Mouse (Mus musculus) liver, embryonic 13.5 days (tissue): ENCODE data around the gene Krtap28-10. TPM values are rescaled to one million over a fixed set of nuclear protein-coding genes. Genes with fewer than 3 reads are reported as not detected.

Experiments used
- ATAC-seq: fragments of 200-750 bp; cut with Nextera tagmentation; 2 replicates; pipeline ENCODE4 v1.8.0; 2017; ENCODE audit warnings: low read depth, mild to moderate bottlenecking, moderate number of reproducible peaks, moderate library complexity
- DNase-seq: peaks from one replicate; pipeline ENCODE4 v3.0.0; 2022
- H3K27ac ChIP-seq: fragments of 300-500 bp; sonication (generic); 2 replicates; pipeline ENCODE4 v1.5.1; 2015; ENCODE audit warnings: moderate library complexity, mild to moderate bottlenecking, inconsistent platforms
- H3K27me3 ChIP-seq: fragments of 300-500 bp; sonication (generic); 2 replicates; pipeline ENCODE4 v1.6.1; 2015; ENCODE audit warnings: mild to moderate bottlenecking, inconsistent platforms
- H3K36me3 ChIP-seq: fragments of 300-500 bp; sonication (generic); 2 replicates; pipeline ENCODE4 v1.6.1; 2015; ENCODE audit warnings: mild to moderate bottlenecking, inconsistent platforms
- H3K4me1 ChIP-seq: fragments of 300-500 bp; sonication (generic); replicated peaks from 2 replicates; pipeline ENCODE4 v1.6.1; 2015; ENCODE audit warnings: inconsistent platforms
- H3K4me2 ChIP-seq: fragments of 300-500 bp; sonication (generic); 2 replicates; pipeline ENCODE4 v1.6.1; 2015; ENCODE audit warnings: inconsistent platforms, mild to moderate bottlenecking, moderate library complexity
- H3K4me3 ChIP-seq: fragments of 300-500 bp; sonication (generic); replicated peaks from 2 replicates; pipeline ENCODE4 v1.5.1; 2015; ENCODE audit warnings: mild to moderate bottlenecking, inconsistent platforms
- H3K9ac ChIP-seq: fragments of 300-500 bp; sonication (generic); 2 replicates; pipeline ENCODE4 v1.6.1; 2015; ENCODE audit warnings: mild to moderate bottlenecking, inconsistent platforms
- H3K9me3 ChIP-seq: fragments of 300-500 bp; sonication (generic); replicated peaks from 2 replicates; pipeline ENCODE4 v1.6.1; 2016; ENCODE audit warnings: inconsistent platforms
- WGBS: fragments of 180-500 bp; shearing (Covaris S2); methylation state at CpG from one replicate; pipeline ENCODE4 v1.1.7; 2015; ENCODE audit not compliant: insufficient replicate concordance; 5-methylcytosine and 5-hydroxymethylcytosine counted together
- polyA plus RNA-seq: library from polyadenylated mRNA; unstranded; fragments of >200 nt; fragmentation: Nextera tagmentation; extraction: Ambion mirVana; gene quantifications from 2 replicates; pipeline ENCODE4 v1.2.1, GENCODE M21; 2015

Krtap28-10 gene
- not detected in 2 replicates for polyA plus RNA-seq

DNA sequence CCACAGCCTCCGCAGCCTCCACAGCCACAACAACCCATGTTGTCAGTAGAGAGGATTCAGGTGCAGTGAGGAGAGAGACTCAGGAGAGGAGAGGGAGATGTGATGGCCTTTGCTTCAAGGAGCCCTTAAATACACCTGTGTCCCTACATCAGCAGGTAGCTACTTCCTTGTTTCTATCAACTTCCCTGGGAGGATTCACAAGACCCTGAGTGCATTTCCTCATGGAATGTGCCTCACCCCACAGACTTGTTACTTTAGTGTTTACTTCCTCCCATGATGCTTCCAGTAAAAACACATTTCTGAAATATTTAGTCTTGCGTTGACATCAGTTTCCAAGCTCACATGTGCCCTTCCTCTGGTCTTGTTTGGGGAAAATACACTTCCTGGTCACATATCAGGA is at the start of gene Krtap28-10:
Krtap28-10 (minus strand) TSS at position 101 of the 400 bp plus-strand sequence.
- Histone ChIP-seq H3K9me3 (no peaks in the 10 kb centered on the region), H3K4me2 (no peak within 1 kb of the TSS), H3K4me3 (no peak within 1 kb of the TSS), H3K27me3 (no peaks in the 10 kb centered on the region), H3K27ac (no peak within 1 kb of the TSS), H3K9ac (no peak within 1 kb of the TSS), H3K4me1 (no peaks in the 10 kb centered on the region), H3K36me3 (no peaks in the 10 kb centered on the region)
- 58% methylated on average over 2 of the region's 2 CpGs for WGBS
- ATAC-seq: no peak
- DNase-seq: no peak

DNA sequence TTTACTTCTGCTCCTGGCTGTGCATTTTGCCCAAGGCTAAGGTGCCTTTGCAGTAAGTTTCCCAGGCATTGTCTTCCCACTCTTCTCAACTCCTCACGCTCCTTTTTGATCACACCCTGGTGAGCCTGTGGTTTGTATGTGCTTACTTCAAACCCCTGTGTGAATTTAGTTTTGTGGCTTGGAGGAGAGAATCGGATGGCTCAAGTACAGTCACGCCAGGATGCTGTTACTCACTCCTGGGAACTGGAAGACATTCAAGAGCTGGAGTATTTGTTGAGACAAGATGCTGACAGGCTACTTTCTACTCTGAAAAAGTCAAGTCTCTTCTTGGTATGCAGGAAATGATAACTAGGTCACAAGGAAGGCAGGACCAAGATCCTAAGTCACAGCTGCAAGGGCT is 49.0 kb upstream of the Krtap28-10 start:
- Histone ChIP-seq H3K4me1 (no peaks in the 10 kb centered on the region), H3K36me3 (no peaks in the 10 kb centered on the region), H3K4me3 (no peak overlapping the region), H3K27me3 (no peaks in the 10 kb centered on the region), H3K9ac (no peak overlapping the region), H3K4me2 (no peak overlapping the region), H3K27ac (no peak overlapping the region), H3K9me3 (no peaks in the 10 kb centered on the region)
- WGBS: 47% methylated on average over 3 of the region's 3 CpGs
- no peak for DNase-seq
- ATAC-seq: no peak

DNA sequence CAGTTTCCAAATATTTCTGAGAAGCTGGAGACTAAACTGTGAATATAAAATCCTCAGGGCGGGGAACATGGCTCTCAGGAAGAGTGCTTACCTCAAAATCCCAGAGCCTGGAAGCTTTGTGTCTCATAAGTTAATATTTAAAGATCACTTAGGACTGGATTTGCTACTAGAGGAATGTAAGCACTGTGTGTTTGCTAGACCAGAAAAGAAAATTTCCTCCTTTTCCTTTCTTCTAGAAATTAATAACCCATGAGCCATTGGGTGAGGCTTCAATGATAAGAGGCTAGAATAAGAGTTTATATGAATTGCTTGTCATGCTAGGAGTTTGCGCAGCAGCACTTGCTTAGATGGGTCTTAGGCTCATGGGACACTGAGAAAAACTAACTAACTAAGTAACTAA is 42.5 kb upstream of the Krtap28-10 start:
- no peak overlapping the region for H3K4me2 ChIP-seq
- DNase-seq (no peak), ATAC-seq (no peak)
- H3K9me3 ChIP-seq: no peaks in the 10 kb centered on the region
- 59% methylated on average over 2 of the region's 2 CpGs for WGBS
- no peaks in the 10 kb centered on the region for H3K4me1 ChIP-seq
- no peaks in the 10 kb centered on the region for H3K27me3 ChIP-seq
- no peak overlapping the region for H3K9ac ChIP-seq
- no peak overlapping the region for H3K4me3 ChIP-seq
- H3K27ac ChIP-seq: no peak overlapping the region
- H3K36me3 ChIP-seq: no peaks in the 10 kb centered on the region

DNA sequence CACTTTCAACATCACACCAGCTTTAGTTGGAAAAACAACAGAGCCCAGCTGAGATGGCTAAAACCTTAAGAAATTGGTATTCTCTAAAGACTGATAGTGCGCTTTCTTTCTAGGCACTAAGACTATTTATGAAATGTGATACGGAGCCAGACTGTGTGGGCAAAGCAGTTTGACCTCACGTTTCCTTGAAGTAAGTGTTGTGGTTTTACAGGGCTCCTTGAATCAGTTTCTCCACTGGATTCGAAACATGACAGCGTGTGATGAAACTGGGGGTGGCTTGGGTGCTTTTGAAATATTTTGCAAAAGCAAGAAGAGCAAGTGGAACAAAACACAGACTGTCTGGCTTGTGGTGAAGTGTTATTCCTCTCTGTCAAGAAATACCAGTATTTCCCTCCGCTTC is 34.7 kb upstream of the Krtap28-10 start:
- 40% methylated on average over 6 of the region's 6 CpGs for WGBS
- DNase-seq (no peak), ATAC-seq (no peak)
- no peaks in the 10 kb centered on the region for H3K36me3 ChIP-seq
- H3K27me3 ChIP-seq: no peaks in the 10 kb centered on the region
- H3K4me1 ChIP-seq: no peaks in the 10 kb centered on the region
- H3K27ac ChIP-seq: no peak overlapping the region
- H3K4me3 ChIP-seq: no peak overlapping the region
- no peaks in the 10 kb centered on the region for H3K9me3 ChIP-seq
- H3K4me2 ChIP-seq: no peak overlapping the region
- no peak overlapping the region for H3K9ac ChIP-seq

DNA sequence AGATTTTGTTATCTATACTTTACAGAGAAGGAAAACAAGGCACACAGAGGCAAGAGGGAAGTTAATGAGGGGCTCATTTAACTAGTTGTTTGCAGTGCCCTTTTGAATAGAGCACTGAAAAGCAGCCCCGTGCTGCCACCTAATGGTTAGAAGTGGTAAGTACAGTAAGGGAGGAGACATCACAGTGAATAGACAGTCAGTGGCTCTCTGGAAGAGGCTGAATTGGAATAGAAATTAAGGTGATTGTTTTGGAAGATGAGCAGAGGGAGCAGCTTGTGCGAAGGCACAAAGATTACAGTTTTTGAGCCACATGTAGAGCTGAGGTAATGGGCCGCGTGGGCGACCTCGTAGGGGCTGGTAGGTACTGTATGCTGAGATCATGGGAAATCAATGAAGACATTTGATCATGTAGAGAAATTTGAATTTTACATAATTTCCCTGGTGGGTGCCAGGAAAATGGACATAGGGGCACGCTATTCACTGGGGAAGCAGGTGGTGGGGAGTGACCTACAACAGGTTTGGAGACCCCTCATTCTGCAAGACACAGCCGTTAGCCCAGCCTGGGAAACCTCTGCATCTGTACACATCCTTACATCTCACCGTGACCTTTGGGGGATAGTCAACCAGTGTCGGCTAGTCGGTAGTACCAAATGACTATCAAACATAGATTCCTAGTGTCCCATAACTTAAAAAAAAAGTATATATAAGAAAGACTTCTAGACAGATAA is 34.1 kb upstream of the Krtap28-10 start:
- 46% methylated on average over 11 of the region's 11 CpGs for WGBS
- Histone ChIP-seq H3K4me2 (no peak overlapping the region), H3K9me3 (no peaks in the 10 kb centered on the region), H3K27ac (no peak overlapping the region), H3K4me3 (no peak overlapping the region), H3K9ac (no peak overlapping the region), H3K36me3 (no peaks in the 10 kb centered on the region), H3K4me1 (no peaks in the 10 kb centered on the region), H3K27me3 (no peaks in the 10 kb centered on the region)
- ATAC-seq: no peak
- DNase-seq: peak; percentile 8

DNA sequence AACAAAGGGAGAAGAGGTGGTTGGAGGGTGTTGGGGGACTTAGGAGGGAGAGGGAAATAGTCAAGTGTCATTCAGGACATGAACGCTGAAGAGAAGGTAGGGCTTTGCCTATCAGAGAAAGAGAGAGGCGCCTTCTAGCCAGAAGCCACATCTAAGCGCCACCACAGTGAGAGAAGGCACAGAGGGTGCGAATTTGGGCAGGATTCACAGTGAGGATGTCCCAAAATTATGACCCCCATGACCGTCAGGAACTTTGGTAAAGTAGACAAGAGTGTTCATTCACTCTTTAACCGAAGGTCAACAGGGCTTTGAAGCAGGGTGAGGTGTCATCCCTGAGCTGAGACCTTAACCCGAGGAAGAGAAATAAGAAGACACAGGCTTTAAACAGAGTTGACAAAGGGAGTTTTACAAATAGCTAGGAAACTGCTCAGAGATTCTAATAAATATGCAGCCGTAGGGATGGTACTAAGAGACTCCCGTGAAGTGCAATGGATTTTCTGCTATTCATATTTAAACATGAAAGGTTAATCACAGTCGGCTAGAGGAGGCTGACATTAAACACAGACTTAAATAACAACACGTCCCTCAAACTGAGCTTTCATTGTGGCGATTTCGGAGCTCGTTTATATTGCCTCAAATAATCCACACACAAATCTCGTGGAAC is 33.4 kb upstream of the Krtap28-10 start:
- no peaks in the 10 kb centered on the region for H3K27me3 ChIP-seq
- H3K4me1 ChIP-seq: no peaks in the 10 kb centered on the region
- H3K27ac ChIP-seq: no peak overlapping the region
- no peaks in the 10 kb centered on the region for H3K36me3 ChIP-seq
- 32% methylated on average over 15 of the region's 15 CpGs for WGBS
- ATAC-seq (no peak), DNase-seq (no peak)
- H3K4me3 ChIP-seq: no peak overlapping the region
- H3K9ac ChIP-seq: no peak overlapping the region
- H3K9me3 ChIP-seq: no peaks in the 10 kb centered on the region
- H3K4me2 ChIP-seq: no peak overlapping the region

DNA sequence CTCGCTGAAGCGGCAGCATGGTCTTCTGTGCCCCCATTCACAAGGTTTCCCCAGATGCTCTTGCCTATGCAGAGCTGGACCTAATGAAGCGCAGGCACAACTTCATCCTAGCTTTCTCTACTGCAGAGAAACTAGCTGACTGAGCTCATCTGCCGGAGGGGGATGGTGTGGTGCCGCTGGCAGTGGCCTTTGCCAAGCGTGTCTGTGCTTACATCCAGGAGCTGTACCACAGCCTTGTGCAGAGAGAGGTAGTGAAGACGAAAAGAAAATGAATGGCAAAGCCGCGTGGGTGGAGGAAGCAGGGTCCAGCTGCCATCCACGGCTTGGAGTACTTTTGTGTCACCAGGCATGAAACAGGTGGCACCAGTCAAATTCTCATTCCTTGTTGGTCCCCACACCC is 24.9 kb upstream of the Krtap28-10 start:
- ATAC-seq: no peak
- Histone ChIP-seq H3K27ac (no peak overlapping the region), H3K4me2 (no peak overlapping the region), H3K36me3 (no peaks in the 10 kb centered on the region), H3K9ac (no peak overlapping the region), H3K4me3 (no peak overlapping the region), H3K9me3 (no peaks in the 10 kb centered on the region), H3K4me1 (no peaks in the 10 kb centered on the region), H3K27me3 (no peaks in the 10 kb centered on the region)
- DNase-seq: no peak
- WGBS: 76% methylated on average over 10 of the region's 10 CpGs

DNA sequence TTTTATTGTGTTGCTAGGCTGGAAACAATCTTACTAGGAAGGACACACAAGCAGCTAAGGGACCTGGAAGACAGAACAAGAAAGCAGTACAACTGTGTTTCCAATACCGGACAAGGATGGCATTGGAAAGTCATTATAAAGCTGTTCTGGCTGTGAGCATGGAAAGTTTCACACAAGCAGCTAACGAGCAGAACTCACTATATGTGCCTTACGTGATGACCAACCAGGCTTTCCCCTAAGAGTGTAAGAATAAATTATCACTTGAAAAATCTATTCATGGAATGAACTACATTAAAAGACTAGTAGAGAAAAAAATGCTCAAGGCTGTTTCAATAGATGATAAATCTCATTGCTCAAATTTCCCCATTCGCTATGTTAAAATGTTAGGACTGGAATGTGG is 24.3 kb upstream of the Krtap28-10 start:
- H3K4me3 ChIP-seq: no peak overlapping the region
- H3K9me3 ChIP-seq: no peaks in the 10 kb centered on the region
- WGBS: 81% methylated on average over 4 of the region's 4 CpGs
- no peaks in the 10 kb centered on the region for H3K4me1 ChIP-seq
- H3K27ac ChIP-seq: no peak overlapping the region
- H3K27me3 ChIP-seq: no peaks in the 10 kb centered on the region
- no peak overlapping the region for H3K9ac ChIP-seq
- H3K36me3 ChIP-seq: no peaks in the 10 kb centered on the region
- DNase-seq (no peak), ATAC-seq (no peak)
- H3K4me2 ChIP-seq: no peak overlapping the region

DNA sequence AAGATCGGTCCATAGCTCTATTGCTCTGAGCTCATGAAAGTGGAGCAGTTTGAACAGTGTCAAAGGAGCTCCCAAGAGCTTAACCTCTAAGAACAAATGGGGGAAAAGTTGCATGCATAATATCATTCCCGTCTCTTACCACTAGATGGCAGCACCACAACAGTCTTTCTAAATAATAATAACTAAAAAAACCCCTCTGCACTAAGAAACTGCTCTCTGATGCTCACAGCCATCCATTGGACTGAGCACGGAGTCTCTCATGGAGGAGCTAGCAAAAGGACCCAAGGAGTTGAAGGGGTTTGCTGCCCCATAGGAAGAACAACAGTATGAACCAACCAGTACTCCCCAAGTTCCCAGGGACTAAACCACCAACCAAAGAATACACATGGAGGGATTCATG is 22.6 kb upstream of the Krtap28-10 start:
- DNase-seq (no peak), ATAC-seq (no peak)
- Histone ChIP-seq H3K27ac (no peak overlapping the region), H3K4me1 (no peaks in the 10 kb centered on the region), H3K9ac (no peak overlapping the region), H3K4me2 (no peak overlapping the region), H3K4me3 (no peak overlapping the region), H3K9me3 (no peaks in the 10 kb centered on the region), H3K27me3 (no peaks in the 10 kb centered on the region), H3K36me3 (no peaks in the 10 kb centered on the region)
- 14% methylated on average over 3 of the region's 3 CpGs for WGBS

DNA sequence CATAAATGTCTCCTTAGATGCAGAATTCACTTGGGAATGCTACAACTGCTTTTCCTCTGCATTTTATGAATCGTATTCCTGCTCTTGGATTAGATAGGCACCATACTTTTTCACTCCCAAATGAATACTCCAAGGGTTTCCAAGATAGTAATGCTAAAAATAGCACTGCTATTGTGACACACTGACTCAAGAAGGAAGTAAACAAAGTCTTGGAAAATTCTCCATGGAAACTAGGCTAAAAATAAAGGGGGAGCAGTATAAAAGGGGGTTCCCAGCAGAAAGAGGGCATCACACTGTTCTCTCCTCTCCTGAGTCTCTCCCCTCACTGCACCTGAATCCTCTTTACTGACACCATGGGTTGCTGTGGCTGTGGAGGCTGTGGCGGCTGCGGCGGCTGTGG is 18.4 kb upstream of the Krtap28-10 start, which contains the start of gene Krtap28-13:
Krtap28-13 (plus strand) TSS at position 288 of the 400 bp plus-strand sequence.
- Histone ChIP-seq H3K4me3 (no peak within 1 kb of the TSS), H3K9ac (no peak within 1 kb of the TSS), H3K27me3 (no peaks in the 10 kb centered on the region), H3K36me3 (no peaks in the 10 kb centered on the region), H3K27ac (no peak within 1 kb of the TSS), H3K4me1 (no peaks in the 10 kb centered on the region), H3K4me2 (no peak within 1 kb of the TSS), H3K9me3 (no peaks in the 10 kb centered on the region)
- DNase-seq (no peak), ATAC-seq (no peak)
- WGBS: 82% methylated on average over 4 of the region's 4 CpGs

DNA sequence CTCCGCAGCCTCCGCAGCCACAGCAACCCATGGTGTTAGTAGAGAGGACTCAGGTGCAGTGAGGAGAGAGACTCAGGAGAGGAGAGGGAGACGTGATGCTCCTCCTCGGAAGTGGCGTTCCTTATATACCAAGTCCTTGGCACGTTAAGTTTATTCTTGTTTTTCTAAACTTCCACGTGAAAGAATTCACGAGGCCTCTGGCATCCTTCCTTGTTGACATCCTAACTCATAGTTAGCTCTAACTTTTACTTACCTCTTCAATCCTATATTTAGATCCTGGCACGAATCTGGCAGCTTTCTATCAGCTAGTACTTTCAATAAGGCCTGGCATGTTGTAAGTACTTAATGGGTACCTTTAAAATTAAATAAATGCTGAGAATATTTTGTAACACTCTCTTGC is 17.0 kb upstream of the Krtap28-10 start, which contains the start of gene A030005K14Rik:
A030005K14Rik (minus strand) TSS at position 101 of the 400 bp plus-strand sequence.
- Histone ChIP-seq H3K4me1 (no peaks in the 10 kb centered on the region), H3K27ac (no peak within 1 kb of the TSS), H3K9ac (no peak within 1 kb of the TSS), H3K27me3 (no peaks in the 10 kb centered on the region), H3K9me3 (no peaks in the 10 kb centered on the region), H3K4me3 (no peak within 1 kb of the TSS), H3K4me2 (no peak within 1 kb of the TSS), H3K36me3 (no peaks in the 10 kb centered on the region)
- ATAC-seq: no peak
- DNase-seq: no peak
- WGBS: 72% methylated on average over 9 of the region's 9 CpGs

DNA sequence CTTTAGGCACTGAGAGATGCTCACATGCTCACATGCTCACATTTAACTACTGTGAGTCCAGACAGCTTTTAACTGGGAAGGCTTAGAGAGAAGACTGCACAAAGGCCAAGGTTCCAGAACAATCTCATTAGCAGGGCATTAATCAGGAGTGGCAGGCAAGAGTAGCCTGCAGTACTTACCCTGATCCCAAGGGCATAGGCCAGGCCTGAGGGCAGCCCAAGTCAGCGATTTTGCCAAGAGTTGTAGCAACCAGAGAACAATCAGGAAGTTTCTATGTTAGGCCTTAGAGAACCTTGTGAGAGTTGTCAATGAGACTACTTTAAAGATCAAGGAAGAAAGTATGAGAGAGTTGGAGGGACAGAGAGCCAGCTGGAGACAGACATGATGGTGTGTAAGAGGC is 16.2 kb upstream of the Krtap28-10 start:
- H3K27me3 ChIP-seq: no peaks in the 10 kb centered on the region
- ATAC-seq (no peak), DNase-seq (no peak)
- H3K27ac ChIP-seq: no peak overlapping the region
- no peak overlapping the region for H3K9ac ChIP-seq
- no peak overlapping the region for H3K4me2 ChIP-seq
- no peak overlapping the region for H3K4me3 ChIP-seq
- H3K36me3 ChIP-seq: no peaks in the 10 kb centered on the region
- H3K4me1 ChIP-seq: no peaks in the 10 kb centered on the region
- 60% methylated on average over 1 of the region's 1 CpGs for WGBS
- H3K9me3 ChIP-seq: no peaks in the 10 kb centered on the region
